Mouse (Mus musculus) c-Kit-positive CD71-positive TER-119-negative erythroid progenitor cells, embryonic 14.5 days (primary cell): Measurements from ENCODE around the gene Syt14.

Experiments used
- DNase-seq: peaks from one replicate; pipeline ENCODE4 v3.0.0-alpha.2; 2013; ENCODE audit warnings: low read depth

Gene Syt14

GRCm38 (mm10) chr1:192864440-192864839, 171.1 kb downstream of the Syt14 start:
- DNase-seq, result no peak

DNA sequence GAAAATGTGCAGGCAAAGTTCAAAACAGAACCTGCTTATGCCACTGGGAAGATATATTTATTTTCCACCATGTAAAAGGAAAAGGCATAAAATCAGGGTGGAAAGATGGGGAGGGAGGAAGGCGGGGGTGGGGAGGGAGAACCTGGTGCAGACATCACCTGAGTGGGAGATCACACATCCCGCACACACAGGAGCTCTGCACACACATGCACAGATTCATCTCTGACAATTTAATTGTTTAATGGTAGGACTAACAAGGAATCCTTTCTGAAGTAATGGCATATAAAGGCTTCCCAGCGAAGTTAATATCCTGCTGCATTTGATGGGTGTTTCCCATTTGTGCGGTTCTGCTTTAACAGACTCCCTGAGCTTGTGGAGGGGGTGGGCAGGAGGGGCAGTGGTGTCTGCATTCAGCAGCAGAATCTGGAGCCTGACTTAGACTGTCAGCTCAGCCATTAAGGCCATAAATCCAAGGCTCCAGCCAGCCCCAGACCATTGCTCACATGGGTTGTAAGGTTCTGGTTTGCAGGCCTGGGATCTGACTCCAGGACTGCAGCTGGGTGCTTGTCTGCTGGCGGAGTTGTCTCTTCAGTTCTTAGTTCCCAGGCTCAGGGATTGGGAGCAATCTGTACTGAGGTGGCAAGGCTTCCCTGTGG, 174.1 kb downstream of the Syt14 start:
- no peak for DNase-seq

DNA sequence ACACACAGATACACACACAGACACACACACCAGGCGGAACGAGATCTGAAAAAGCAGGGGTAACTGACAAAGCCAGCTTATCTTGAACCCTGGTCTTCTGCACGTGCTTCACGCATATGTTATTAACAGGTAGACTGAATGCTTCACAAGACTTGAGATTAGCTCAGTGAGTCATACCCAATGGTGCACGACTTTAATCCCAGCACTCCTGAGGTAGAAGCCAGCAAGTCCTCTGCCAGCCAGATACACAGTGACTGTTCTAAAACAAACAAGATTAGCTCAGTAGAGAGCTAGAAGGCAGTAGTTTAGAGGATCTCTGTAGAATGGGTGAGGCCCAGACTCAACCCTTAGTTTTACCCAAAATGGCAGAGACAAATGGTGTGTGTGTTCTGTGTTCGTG, 175.3 kb downstream of the Syt14 start:
- DNase-seq, result no peak

DNA sequence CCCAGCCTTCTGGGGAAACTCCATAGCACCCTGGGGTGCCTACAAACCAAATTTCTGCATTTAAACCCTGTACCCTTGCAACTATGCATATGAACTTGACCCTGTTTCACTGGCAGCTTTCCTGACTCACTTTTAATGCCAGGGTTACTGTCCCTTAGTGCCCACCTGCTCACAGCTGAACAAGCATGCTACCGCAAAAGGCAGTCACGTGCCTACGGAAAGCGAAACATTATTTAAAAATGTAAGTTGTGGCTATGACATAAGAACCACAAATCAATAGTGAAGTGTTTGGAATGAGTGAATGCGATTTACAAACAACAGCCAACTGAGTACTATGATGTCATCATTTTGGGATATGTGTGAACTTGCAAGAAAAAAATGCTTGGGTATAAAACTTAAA, 178.0 kb downstream of the Syt14 start:
- DNase-seq, result no peak

DNA sequence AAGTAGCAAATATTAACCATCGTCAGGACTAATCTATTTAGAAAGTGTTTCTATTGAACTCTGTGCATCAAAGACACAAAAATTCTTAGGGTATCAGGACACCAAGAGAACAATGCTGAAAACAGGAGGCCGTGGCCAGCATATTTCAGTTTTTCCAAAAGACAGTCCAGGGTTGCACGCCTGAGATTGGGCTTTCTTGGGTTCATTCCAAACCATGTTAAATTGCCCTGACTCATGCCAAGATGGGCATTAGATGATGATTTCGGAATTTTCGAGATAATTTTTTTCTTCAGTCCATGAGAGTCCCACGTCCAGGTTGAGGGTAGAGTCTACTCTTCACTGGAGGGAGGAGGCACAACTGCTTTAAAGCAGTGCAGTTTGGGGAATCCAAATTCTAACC, 178.6 kb downstream of the Syt14 start:
- no peak for DNase-seq

GRCm38 (mm10) chr1:192856411-192856810, 179.2 kb downstream of the Syt14 start:
- DNase-seq, result no peak

DNA sequence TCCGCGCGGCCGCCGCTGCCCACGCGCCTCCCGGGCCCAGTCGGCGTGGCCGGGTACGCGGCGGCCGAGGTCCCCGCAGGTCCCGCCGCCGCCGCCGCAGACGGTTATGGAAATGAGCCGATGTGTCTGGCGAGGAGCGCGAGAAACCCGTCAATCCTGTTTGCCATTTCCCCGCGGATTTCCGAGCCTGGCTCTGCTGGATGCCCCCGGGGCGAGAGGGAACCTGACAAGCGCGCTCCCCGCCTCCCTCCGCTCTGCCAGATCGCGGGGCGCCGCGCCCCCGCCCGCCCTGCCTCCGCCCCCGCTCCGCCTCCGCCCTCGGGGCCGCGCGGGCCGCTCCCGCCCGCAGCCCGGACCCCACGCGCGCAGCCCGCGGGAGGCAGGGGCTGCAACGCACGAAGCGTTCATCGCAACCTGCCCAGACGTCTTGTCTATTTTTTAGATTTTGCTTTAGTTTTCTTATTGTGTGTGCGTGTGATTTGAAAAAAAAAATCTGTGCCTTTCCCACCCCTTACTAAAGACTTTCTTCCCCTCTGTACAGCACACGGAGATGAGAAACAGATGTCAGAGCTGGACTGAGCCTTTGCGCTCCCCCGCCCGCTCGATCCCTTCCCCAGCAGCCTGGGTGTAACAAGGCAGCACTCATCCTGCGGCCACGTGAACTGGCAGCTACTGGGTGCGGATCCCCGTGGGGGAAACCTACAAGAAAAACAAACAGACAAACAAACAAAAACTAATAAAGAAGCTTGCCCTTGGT, 179.9 kb downstream of the Syt14 start, which contains the start of gene Sertad4:
Sertad4 (minus strand) TSS at position 283 of the 757 bp plus-strand sequence.
- no peak for DNase-seq

GRCm38 (mm10) chr1:192854819-192855271, 180.7 kb downstream of the Syt14 start:
- no peak for DNase-seq

GRCm38 (mm10) chr1:192853988-192854818, 181.4 kb downstream of the Syt14 start:
- no peak for DNase-seq

- no peak for DNase-seq
Measured at GRCm38 (mm10) chr1:192853429-192853828, 182.1 kb downstream of the Syt14 start.

DNA sequence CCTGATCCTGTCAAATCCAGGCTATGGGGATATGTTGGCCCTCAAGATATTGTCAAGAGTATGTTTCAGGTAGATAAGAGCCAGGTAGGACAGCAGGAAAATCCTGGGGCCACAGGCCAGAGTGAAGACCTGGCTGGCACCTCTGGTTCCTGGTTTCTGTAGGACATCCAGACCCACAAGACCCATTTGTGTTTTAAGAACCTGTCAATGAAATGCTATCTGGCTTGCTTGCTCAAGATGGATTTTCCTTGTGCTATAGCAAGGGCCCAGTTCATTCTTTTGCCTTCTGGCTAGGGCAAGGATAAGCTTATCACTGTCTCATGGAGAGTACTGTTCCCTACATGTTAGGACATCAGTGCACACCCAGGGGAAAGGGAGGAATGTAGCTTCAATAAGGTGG, 183.5 kb downstream of the Syt14 start:
- DNase-seq, result no peak

GRCm38 (mm10) chr1:192851640-192852039, 183.9 kb downstream of the Syt14 start:
- DNase-seq, result no peak

DNA sequence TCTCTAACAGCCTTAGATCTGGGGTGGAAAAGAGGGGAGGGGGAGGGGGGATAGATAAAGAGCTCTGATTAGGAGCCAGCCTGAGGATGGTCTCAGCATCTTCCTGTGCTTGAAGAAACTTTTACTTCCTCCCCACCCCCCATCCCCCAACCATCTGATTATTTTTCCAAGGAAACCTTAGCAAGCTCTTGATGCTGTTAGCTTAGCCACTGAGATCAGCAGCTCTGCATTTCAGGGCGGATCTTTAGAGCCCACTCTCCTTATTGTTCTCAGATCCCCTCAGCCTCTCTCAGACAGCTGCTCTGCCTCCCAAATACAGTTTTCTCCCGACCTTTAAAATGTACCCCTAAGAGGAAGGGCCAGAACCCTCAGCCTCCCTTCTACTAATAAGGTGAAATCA, 184.4 kb downstream of the Syt14 start:
- no peak for DNase-seq

DNA sequence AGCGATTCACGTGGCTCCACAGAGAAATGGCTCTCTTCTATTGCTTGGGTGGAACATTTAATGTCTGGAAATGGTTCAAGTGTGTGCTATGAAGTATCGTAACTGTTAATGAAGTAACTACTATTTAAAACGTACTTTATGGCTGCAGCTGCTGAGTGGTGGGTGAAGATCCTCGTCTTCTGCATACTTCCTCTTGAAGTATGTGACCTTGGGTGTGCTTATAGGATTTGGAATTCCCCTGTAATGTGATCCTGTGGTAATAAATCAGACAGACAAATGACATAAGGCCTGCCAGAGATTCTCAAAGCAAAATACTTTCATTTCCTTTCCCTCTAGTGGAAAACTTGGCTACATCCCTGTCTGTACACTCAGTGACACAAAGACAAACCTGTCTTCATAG, 186.0 kb downstream of the Syt14 start:
- no peak for DNase-seq

DNA sequence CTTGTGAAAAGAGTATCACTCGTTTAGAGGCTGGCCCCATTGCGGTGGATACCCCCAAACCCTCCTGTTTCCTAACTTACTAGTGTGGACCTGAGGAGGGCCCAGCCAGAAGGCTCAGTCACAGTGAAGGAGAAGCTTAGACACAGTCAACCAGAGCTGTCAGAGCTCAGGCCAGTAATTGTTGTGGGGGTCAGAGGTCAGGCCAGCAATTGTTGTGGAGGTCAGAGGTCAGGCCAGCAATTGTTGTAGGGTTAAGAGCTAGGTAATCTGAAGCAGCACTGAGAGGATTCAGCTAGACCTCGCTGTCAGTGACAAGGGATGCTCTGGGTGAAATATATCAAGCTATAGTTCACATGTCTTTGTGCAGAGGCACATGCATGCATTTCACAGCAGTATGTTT, 188.3 kb downstream of the Syt14 start:
- no peak for DNase-seq
